Mouse (Mus musculus): Measurements from ENCODE around the gene Pdzd4. TPM values are rescaled to one million over a fixed set of nuclear protein-coding genes. Genes with fewer than 3 reads are reported as not detected.

Gene Pdzd4
- polyA plus RNA-seq, 1 experiment from 2014 or later: 0.06 TPM

GRCm38 (mm10) chrX:73756334-73757140, 68.2 kb downstream of the Pdzd4 start, which contains the start of gene Plxnb3:
Gene Plxnb3 (plus strand): TSS chrX:73757090.
- Histone ChIP-seq H3K36me3 (replicated peaks; ENCODE audit: insufficient read depth, low read length) (no peaks in the 10 kb centered on the region), H3K4me3 (ENCODE audit: low read depth, low read length) (no peak within 1 kb of the TSS), H3K27ac (ENCODE audit: low read depth) (no peak within 1 kb of the TSS), H3K4me2 (ENCODE audit: low read depth, low read length) (no peak within 1 kb of the TSS), H3K27me3 (ENCODE audit: insufficient read depth, low read length) (no peaks in the 10 kb centered on the region), H3K4me1 (ENCODE audit: insufficient read depth) (no peaks in the 10 kb centered on the region), H3K9me3 (ENCODE audit: low read length) (no peaks in the 10 kb centered on the region), H3K9ac (replicated peaks) (no peak within 1 kb of the TSS)
- 71% methylated on average over 5 of the region's 5 CpGs for WGBS (ENCODE audit: insufficient replicate concordance)
- TF ChIP-seq EP300 (IDR thresholded peaks at IDR 0.05; ENCODE audit: low read depth) (no peak), CTCF (IDR thresholded peaks at IDR 0.05; ENCODE audit: low read depth) (no peak)
- DNase-seq (no peak), ATAC-seq (no peak)

GRCm38 (mm10) chrX:73748977-73749376, 75.8 kb downstream of the Pdzd4 start:
- no peak for ATAC-seq

GRCm38 (mm10) chrX:73744774-73745481, 79.8 kb downstream of the Pdzd4 start:
- no peaks in the 10 kb centered on the region for H3K4me1 ChIP-seq (ENCODE audit: insufficient read depth)
- no peak overlapping the region for H3K4me2 ChIP-seq (ENCODE audit: low read depth, low read length)
- H3K9ac ChIP-seq (replicated peaks): no peak overlapping the region
- no peak for TF ChIP-seq CTCF (IDR thresholded peaks at IDR 0.05; ENCODE audit: low read depth)
- no peaks in the 10 kb centered on the region for H3K9me3 ChIP-seq (ENCODE audit: low read length)
- H3K27me3 ChIP-seq (ENCODE audit: insufficient read depth, low read length): no peaks in the 10 kb centered on the region
- 67% methylated on average over 1 of the region's 1 CpGs for WGBS (ENCODE audit: insufficient replicate concordance)
- DNase-seq: no peak
- no peaks in the 10 kb centered on the region for H3K36me3 ChIP-seq (replicated peaks; ENCODE audit: insufficient read depth, low read length)
- ATAC-seq: no peak
- no peak overlapping the region for H3K27ac ChIP-seq (ENCODE audit: low read depth)
- no peak overlapping the region for H3K4me3 ChIP-seq (ENCODE audit: low read depth, low read length)

More at GRCm38 (mm10) chrX:73748977-73749376, 75.8 kb downstream of the Pdzd4 start:
- Histone ChIP-seq H3K4me1 (ENCODE audit: insufficient read depth) (no peaks in the 10 kb centered on the region), H3K36me3 (replicated peaks; ENCODE audit: insufficient read depth, low read length) (no peaks in the 10 kb centered on the region), H3K27ac (ENCODE audit: low read depth) (no peak overlapping the region), H3K4me3 (ENCODE audit: low read depth, low read length) (no peak overlapping the region), H3K9me3 (ENCODE audit: low read length) (no peaks in the 10 kb centered on the region), H3K27me3 (ENCODE audit: insufficient read depth, low read length) (no peaks in the 10 kb centered on the region), H3K9ac (replicated peaks) (no peak overlapping the region), H3K4me2 (ENCODE audit: low read depth, low read length) (no peak overlapping the region)
- WGBS (ENCODE audit: insufficient replicate concordance): 85% methylated on average over 1 of the region's 1 CpGs
- DNase-seq: no peak
- TF ChIP-seq CTCF (IDR thresholded peaks at IDR 0.05; ENCODE audit: low read depth): peak; percentile 13; the same call in 1 of the 2 replicates
- no peak for TF ChIP-seq EP300 (IDR thresholded peaks at IDR 0.05; ENCODE audit: low read depth)

Other genes starting within 250 kb of the Pdzd4 start
- 3.9 and 4.2 TPM in 2 replicates for gene Dusp9, start 185.6 kb downstream of the Pdzd4 start, polyA plus RNA-seq (2015; fragmentation: Nextera tagmentation; extraction: Ambion mirVana)
- 0.61 and 0.66 TPM in 2 replicates for gene Pnck, start 164.9 kb downstream of the Pdzd4 start, polyA plus RNA-seq (2015; fragmentation: Nextera tagmentation; extraction: Ambion mirVana)
- 0.72 and 0.81 TPM in 2 replicates for gene Slc6a8, start 151.8 kb downstream of the Pdzd4 start, polyA plus RNA-seq (2015; fragmentation: Nextera tagmentation; extraction: Ambion mirVana)
- gene Bcap31, start 108.8 kb downstream of the Pdzd4 start, polyA plus RNA-seq (2015; fragmentation: Nextera tagmentation; extraction: Ambion mirVana): 143 and 144 TPM in 2 replicates
- gene Abcd1, start 108.4 kb downstream of the Pdzd4 start, polyA plus RNA-seq (2015; fragmentation: Nextera tagmentation; extraction: Ambion mirVana): 7.0 and 7.5 TPM in 2 replicates
- 0.15 and 0.23 TPM in 2 replicates for gene Plxnb3, start 67.9 kb downstream of the Pdzd4 start, polyA plus RNA-seq (2015; fragmentation: Nextera tagmentation; extraction: Ambion mirVana)
- 1.7 TPM in 2 replicates for gene Srpk3, start 50.6 kb downstream of the Pdzd4 start, polyA plus RNA-seq (2015; fragmentation: Nextera tagmentation; extraction: Ambion mirVana)
- 83.7 and 88.1 TPM in 2 replicates for gene Idh3g, start 38.1 kb downstream of the Pdzd4 start, polyA plus RNA-seq (2015; fragmentation: Nextera tagmentation; extraction: Ambion mirVana)
- 183 and 185 TPM in 2 replicates for gene Ssr4, start 37.9 kb downstream of the Pdzd4 start, polyA plus RNA-seq (2015; fragmentation: Nextera tagmentation; extraction: Ambion mirVana)
- 0.08 and 0.09 TPM in 2 replicates for gene Avpr2, start 67.1 kb upstream of the Pdzd4 start, polyA plus RNA-seq (2015; fragmentation: Nextera tagmentation; extraction: Ambion mirVana)
- gene L1cam, start 71.1 kb upstream of the Pdzd4 start, polyA plus RNA-seq (2015; fragmentation: Nextera tagmentation; extraction: Ambion mirVana): 0.06 and 0.12 TPM in 2 replicates
- 5.1 and 5.2 TPM in 2 replicates for gene Arhgap4, start 96.9 kb upstream of the Pdzd4 start, polyA plus RNA-seq (2015; fragmentation: Nextera tagmentation; extraction: Ambion mirVana)
- gene Naa10, start 97.0 kb upstream of the Pdzd4 start, polyA plus RNA-seq (2015; fragmentation: Nextera tagmentation; extraction: Ambion mirVana): 48.9 and 51.8 TPM in 2 replicates
- 22.3 and 22.6 TPM in 2 replicates for gene Renbp, start 105.9 kb upstream of the Pdzd4 start, polyA plus RNA-seq (2015; fragmentation: Nextera tagmentation; extraction: Ambion mirVana)
- gene Hcfc1, start 141.4 kb upstream of the Pdzd4 start, polyA plus RNA-seq (2015; fragmentation: Nextera tagmentation; extraction: Ambion mirVana): 14.6 and 16.4 TPM in 2 replicates
- 17.9 and 18.7 TPM in 2 replicates for gene Irak1, start 198.9 kb upstream of the Pdzd4 start, polyA plus RNA-seq (2015; fragmentation: Nextera tagmentation; extraction: Ambion mirVana)